Mouse (Mus musculus) ES-E14 (cell line): ENCODE data around the gene Zbtb6. TPM values are rescaled to one million over a fixed set of nuclear protein-coding genes. Genes with fewer than 3 reads are reported as not detected.

Experiments used
- DNase-seq: peaks from one replicate; pipeline ENCODE4 v3.0.0-alpha.2; 2013; ENCODE audit warnings: low read depth, low spot score
- H3K27ac ChIP-seq: 2 replicates; pipeline ENCODE4 v1.5.1; 2012; ENCODE audit warnings: low read depth, mild to moderate bottlenecking, low read length, moderate library complexity, mixed read lengths; ENCODE audit not compliant: poor library complexity, insufficient read depth, severe bottlenecking
- H3K36me3 ChIP-seq: 2 replicates; pipeline ENCODE4 v1.6.1; 2012; ENCODE audit warnings: mild to moderate bottlenecking, low read length, moderate library complexity, mixed read lengths; ENCODE audit not compliant: control insufficient read depth, poor library complexity, insufficient read depth, severe bottlenecking
- H3K4me1 ChIP-seq, 2 experiments: fragments of 150-350 bp in 1 of 2; sonication (generic) in 1 of 2; 2 replicates each; pipeline ENCODE4 v1.6.1; 2012; ENCODE audit warnings: low read length in 2 of 2, mild to moderate bottlenecking in 1 of 2, mixed read lengths in 1 of 2; ENCODE audit not compliant: control insufficient read depth in 2 of 2, insufficient read depth in 2 of 2, poor library complexity in 1 of 2
- H3K4me3 ChIP-seq, 2 experiments: fragments of 150-350 bp in 1 of 2; sonication (generic) in 1 of 2; 2 replicates each; pipeline ENCODE4 v1.5.1; 2012; ENCODE audit warnings: low read length in 2 of 2, low read depth in 1 of 2, mild to moderate bottlenecking in 1 of 2, mixed read lengths in 1 of 2; ENCODE audit not compliant: insufficient read depth in 1 of 2, poor library complexity in 1 of 2, severe bottlenecking in 1 of 2
- H3K9ac ChIP-seq: 2 replicates; pipeline ENCODE4 v1.6.1; 2012; ENCODE audit warnings: low read depth, mild to moderate bottlenecking, low read length, mixed read lengths; ENCODE audit not compliant: poor library complexity, insufficient read depth, severe bottlenecking
- H3K9me3 ChIP-seq: fragments of 150-350 bp; sonication (generic); 2 replicates; pipeline ENCODE4 v1.6.1; 2012; ENCODE audit warnings: low read depth, mild to moderate bottlenecking, low read length; ENCODE audit not compliant: control insufficient read depth, insufficient read depth
- CHD2 ChIP-seq: IDR thresholded peaks from 2 replicates; pipeline ENCODE4 v1.6.1; 2014; ENCODE audit warnings: mild to moderate bottlenecking, low read depth, low read length, inconsistent platforms
- HCFC1 ChIP-seq: IDR thresholded peaks from 2 replicates; pipeline ENCODE4 v1.6.1; 2012; ENCODE audit warnings: low read length, inconsistent platforms, borderline replicate concordance; ENCODE audit not compliant: insufficient read depth
- MAFK ChIP-seq: IDR thresholded peaks from 2 replicates; pipeline ENCODE4 v1.6.1; 2014; ENCODE audit warnings: mild to moderate bottlenecking, low read depth, low read length, inconsistent platforms; ENCODE audit not compliant: insufficient read depth
- ZC3H11A ChIP-seq: IDR thresholded peaks from 2 replicates; pipeline ENCODE4 v1.6.1; 2012; ENCODE audit warnings: low read depth, mild to moderate bottlenecking, inconsistent platforms, low read length, borderline replicate concordance
- ZNF384 ChIP-seq: IDR thresholded peaks from 2 replicates; pipeline ENCODE4 v1.6.1; 2012; ENCODE audit warnings: low read depth, low read length, inconsistent platforms
- in situ Hi-C, 2 experiments: fragments of 600-800 bp; cut with MboI; formaldehyde crosslinking; loops; one replicate each; pipeline ENCODE4 v1.15.1; 2025; ENCODE audit warnings: low sequenced_read_pairs in 2 of 2, inconsistent platforms in 1 of 2; ENCODE audit not compliant: unreplicated experiment in 2 of 2
- total RNA-seq: library from RNA; depleted of rRNA; stranded (reverse); fragments of 300-350 nt; gene quantifications from 2 replicates; pipeline ENCODE4 v1.2.3, GENCODE M21; 2012; rRNA removed

Zbtb6 gene
- total RNA-seq, 1 experiment: 10.8 TPM

DNA sequence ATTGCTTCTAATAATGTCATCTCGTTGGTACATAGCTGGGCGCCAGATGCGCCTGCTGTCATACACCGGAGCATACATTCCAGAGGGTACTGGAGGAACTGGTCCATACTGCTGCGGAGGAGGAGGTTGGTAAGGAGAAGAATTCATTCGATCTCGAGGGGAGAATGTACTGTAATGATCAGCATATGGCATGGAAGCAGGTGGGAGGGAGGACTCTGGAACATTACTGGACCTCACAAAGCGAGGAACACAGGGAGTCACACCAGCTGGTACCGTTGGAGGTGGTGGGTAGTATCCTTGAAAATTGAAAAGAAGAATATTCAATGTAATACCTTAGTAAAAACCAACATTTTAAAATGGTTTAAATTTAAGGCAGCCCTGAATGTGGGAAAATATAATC, 60.0 kb downstream of the Zbtb6 start:
- no peaks in the 10 kb centered on the region for H3K4me1 ChIP-seq
- TF ChIP-seq ZNF384 (no peak), CHD2 (no peak), ZC3H11A (no peak), MAFK (no peak), HCFC1 (no peak)
- no peak overlapping the region for H3K4me3 ChIP-seq
- in situ Hi-C loops: no loop called here
- no peak overlapping the region for H3K27ac ChIP-seq
- no peak overlapping the region for H3K9ac ChIP-seq
- no peak for DNase-seq
- H3K9me3 ChIP-seq: no peaks in the 10 kb centered on the region
- peaks cover 5% of the 10 kb centered on the region for H3K36me3 ChIP-seq

DNA sequence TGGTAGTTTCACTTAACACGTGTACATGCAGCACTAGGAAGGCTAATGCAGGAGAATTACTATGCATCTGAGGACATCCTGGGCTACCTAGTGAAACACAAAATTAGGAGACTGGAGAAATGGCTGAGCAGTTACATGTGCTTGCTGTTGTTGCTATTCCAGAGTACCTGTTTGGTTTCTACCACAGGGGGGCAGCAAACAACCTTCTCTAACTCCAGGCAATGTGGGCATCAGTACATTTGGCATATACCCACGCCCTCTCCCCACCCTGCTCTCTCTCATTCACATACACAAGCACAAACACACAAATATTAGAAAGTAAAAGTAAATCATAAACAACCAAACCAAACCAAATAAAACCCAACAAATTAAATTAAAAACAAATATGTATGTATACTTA, 62.8 kb downstream of the Zbtb6 start:
- no peak overlapping the region for H3K9ac ChIP-seq
- in situ Hi-C loops: no loop called here
- DNase-seq: peak; percentile 59
- peaks cover 9% of the 10 kb centered on the region for H3K36me3 ChIP-seq
- no peak overlapping the region for H3K4me3 ChIP-seq
- H3K9me3 ChIP-seq: no peaks in the 10 kb centered on the region
- no peak overlapping the region for H3K27ac ChIP-seq
- no peaks in the 10 kb centered on the region for H3K4me1 ChIP-seq
- TF ChIP-seq HCFC1: no peak
- TF ChIP-seq ZNF384: no peak
- no peak for TF ChIP-seq ZC3H11A
- TF ChIP-seq MAFK: no peak
- no peak for TF ChIP-seq CHD2

DNA sequence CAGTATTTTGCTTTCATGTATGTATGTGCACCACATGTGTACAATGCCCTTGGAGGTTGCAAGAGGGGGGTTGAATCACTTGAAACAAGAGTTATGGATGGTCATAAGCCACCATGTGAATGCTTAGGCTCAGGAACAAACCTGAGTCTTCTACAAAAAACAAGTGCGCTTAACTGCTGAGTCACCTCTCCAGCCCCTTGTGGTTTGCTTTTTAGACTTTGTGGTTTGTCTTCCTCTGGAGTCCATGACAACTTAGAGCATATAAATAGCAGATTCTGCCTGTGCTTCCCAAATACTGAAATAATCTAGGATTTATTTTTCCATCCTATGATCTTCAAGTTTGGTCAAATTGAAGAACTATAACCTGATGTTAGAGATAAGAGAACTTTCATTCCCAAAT, 67.0 kb downstream of the Zbtb6 start:
- H3K36me3 ChIP-seq: peaks cover 6% of the 10 kb centered on the region
- DNase-seq: no peak
- no peaks in the 10 kb centered on the region for H3K4me1 ChIP-seq
- H3K4me3 ChIP-seq: no peak overlapping the region
- no peaks in the 10 kb centered on the region for H3K9me3 ChIP-seq
- in situ Hi-C loops: no loop called here
- no peak overlapping the region for H3K27ac ChIP-seq
- H3K9ac ChIP-seq: no peak overlapping the region
- TF ChIP-seq ZNF384 (no peak), HCFC1 (no peak), ZC3H11A (no peak), CHD2 (no peak)

Other genes with a start within 250 kb of the Zbtb6 start
- not detected in 2 replicates for gene Olfr366, start 231.6 kb downstream of the Zbtb6 start, total RNA-seq
- gene Olfr368, start 116.7 kb downstream of the Zbtb6 start, total RNA-seq: not detected in 2 replicates
- gene Pdcl, start 83.8 kb downstream of the Zbtb6 start, total RNA-seq: 30.5 and 35.1 TPM in 2 replicates
- gene Rc3h2, start 20.3 kb downstream of the Zbtb6 start, total RNA-seq: 40.5 and 41.5 TPM in 2 replicates
- 11.9 and 12.4 TPM in 2 replicates for gene Zbtb26, start within 50 bp of the Zbtb6 start, total RNA-seq
- gene Rabgap1, start 108 bp upstream of the Zbtb6 start, total RNA-seq: 40.2 and 41.0 TPM in 2 replicates
- 1.7 and 2.3 TPM in 2 replicates for gene Gpr21, start 73.2 kb upstream of the Zbtb6 start, total RNA-seq